Mouse (Mus musculus) yolk sac, embryonic 10.5 days (tissue): ENCODE data around the gene Atp6v1a.
A peak's percentile ranks its signal among the peaks of the same experiment; 100 is the strongest.

Source experiments
- DNase-seq: peaks from one replicate; pipeline ENCODE4 v3.0.0-alpha.2; 2017; ENCODE audit warnings: low spot score

The Atp6v1a gene

GRCm38 (mm10) chr16:44139536-44140185 lies at the start of gene Atp6v1a, which contains the start of gene Naa50:
Gene Atp6v1a, minus strand, starts transcription at chr16:44139705.
Gene Naa50, plus strand, starts transcription at chr16:44139830.
- DNase-seq = peak; percentile 95

GRCm38 (mm10) chr16:44188766-44189165 lies 49.3 kb upstream of the Atp6v1a start:
- no peak for DNase-seq

GRCm38 (mm10) chr16:44187172-44187571 lies 47.7 kb upstream of the Atp6v1a start:
- no peak for DNase-seq

GRCm38 (mm10) chr16:44184769-44185168 lies 45.3 kb upstream of the Atp6v1a start:
- no peak for DNase-seq

- no peak for DNase-seq
Measured at GRCm38 (mm10) chr16:44182597-44182996, 43.1 kb upstream of the Atp6v1a start.

GRCm38 (mm10) chr16:44178555-44178954 lies 39.0 kb upstream of the Atp6v1a start:
- no peak for DNase-seq

GRCm38 (mm10) chr16:44176511-44176910 lies 37.0 kb upstream of the Atp6v1a start:
- no peak for DNase-seq

- DNase-seq = peak; percentile 37
Measured at GRCm38 (mm10) chr16:44175001-44175400, 35.5 kb upstream of the Atp6v1a start.

GRCm38 (mm10) chr16:44173966-44174530 lies 34.5 kb upstream of the Atp6v1a start:
- peak; percentile 17 for DNase-seq

GRCm38 (mm10) chr16:44173155-44173941 lies 33.8 kb upstream of the Atp6v1a start, which contains the start of gene Usf3:
Gene Usf3, plus strand, starts transcription at chr16:44173246.
- DNase-seq = no peak

- peak; percentile 99 for DNase-seq
Measured at GRCm38 (mm10) chr16:44172297-44173154, 33.0 kb upstream of the Atp6v1a start.

- no peak for DNase-seq
Measured at GRCm38 (mm10) chr16:44168990-44169389, 29.5 kb upstream of the Atp6v1a start.

- peak; percentile 31 for DNase-seq
Measured at GRCm38 (mm10) chr16:44165182-44165581, 25.7 kb upstream of the Atp6v1a start.

- DNase-seq = no peak
Measured at GRCm38 (mm10) chr16:44163831-44164230, 24.3 kb upstream of the Atp6v1a start.

GRCm38 (mm10) chr16:44159325-44159724 lies 19.8 kb upstream of the Atp6v1a start:
- no peak for DNase-seq

- DNase-seq = no peak
Measured at GRCm38 (mm10) chr16:44154497-44155057, 15.1 kb upstream of the Atp6v1a start.

- no peak for DNase-seq
Measured at GRCm38 (mm10) chr16:44149002-44149767, 9.7 kb upstream of the Atp6v1a start.

GRCm38 (mm10) chr16:44141483-44141882 lies 2.0 kb upstream of the Atp6v1a start:
- no peak for DNase-seq

GRCm38 (mm10) chr16:44140186-44140787 lies 782 bp upstream of the Atp6v1a start:
- peak; percentile 85 for DNase-seq

- peak; percentile 93 for DNase-seq
Measured at GRCm38 (mm10) chr16:44138979-44139535, 448 bp downstream of the Atp6v1a start.
